Mouse (Mus musculus) limb, embryonic 10.5 days (tissue): Measurements from ENCODE around the gene Phlda3. TPM values are rescaled to one million over a fixed set of nuclear protein-coding genes. Genes with fewer than 3 reads are reported as not detected.

Experiments used
- DNase-seq: peaks from one replicate; pipeline ENCODE4 v3.0.0-alpha.2; 2017; ENCODE audit warnings: low spot score
- H3K27ac ChIP-seq: fragments of 300-500 bp; sonication (generic); 2 replicates; pipeline ENCODE4 v1.5.1; 2016; ENCODE audit warnings: mild to moderate bottlenecking
- H3K27me3 ChIP-seq: fragments of 300-500 bp; sonication (generic); 2 replicates; pipeline ENCODE4 v1.6.1; 2016; ENCODE audit warnings: low read depth, mild to moderate bottlenecking; ENCODE audit not compliant: poor library complexity, severe bottlenecking
- H3K36me3 ChIP-seq: fragments of 300-500 bp; sonication (generic); 2 replicates; pipeline ENCODE4 v1.6.1; 2016; ENCODE audit warnings: mild to moderate bottlenecking, moderate library complexity
- H3K4me1 ChIP-seq: fragments of 300-500 bp; sonication (generic); 2 replicates; pipeline ENCODE4 v1.6.1; 2016
- H3K4me3 ChIP-seq: fragments of 300-500 bp; sonication (generic); 2 replicates; pipeline ENCODE4 v1.5.1; 2016; ENCODE audit warnings: mild to moderate bottlenecking, moderate library complexity
- H3K9me3 ChIP-seq: fragments of 300-500 bp; sonication (generic); replicated peaks from 2 replicates; pipeline ENCODE4 v1.6.1; 2016; ENCODE audit warnings: mild to moderate bottlenecking
- WGBS: fragments of 180-500 bp; shearing (Covaris S2); methylation state at CpG from one replicate; pipeline ENCODE4 v1.1.7; 2016; 5-methylcytosine and 5-hydroxymethylcytosine counted together
- polyA plus RNA-seq: library from polyadenylated mRNA; unstranded; fragments of >200 nt; fragmentation: Nextera tagmentation; extraction: Ambion mirVana; gene quantifications from 2 replicates; pipeline ENCODE4 v1.2.1, GENCODE M21; 2016

The Phlda3 gene
- polyA plus RNA-seq, 1 experiment from 2014 or later = 33.0 TPM

GRCm38 (mm10) chr1:135807546-135807945, 41.6 kb downstream of the Phlda3 start:
- no peak overlapping the region for H3K27ac ChIP-seq
- 11% methylated on average over 10 of the region's 10 CpGs for WGBS
- H3K27me3 ChIP-seq = peaks cover 8% of the 10 kb centered on the region; the same call in 1 of the 2 replicates
- no peaks in the 10 kb centered on the region for H3K9me3 ChIP-seq
- no peak for DNase-seq
- no peaks in the 10 kb centered on the region for H3K36me3 ChIP-seq
- no peak overlapping the region for H3K4me3 ChIP-seq
- peaks cover 29% of the 10 kb centered on the region for H3K4me1 ChIP-seq

DNA sequence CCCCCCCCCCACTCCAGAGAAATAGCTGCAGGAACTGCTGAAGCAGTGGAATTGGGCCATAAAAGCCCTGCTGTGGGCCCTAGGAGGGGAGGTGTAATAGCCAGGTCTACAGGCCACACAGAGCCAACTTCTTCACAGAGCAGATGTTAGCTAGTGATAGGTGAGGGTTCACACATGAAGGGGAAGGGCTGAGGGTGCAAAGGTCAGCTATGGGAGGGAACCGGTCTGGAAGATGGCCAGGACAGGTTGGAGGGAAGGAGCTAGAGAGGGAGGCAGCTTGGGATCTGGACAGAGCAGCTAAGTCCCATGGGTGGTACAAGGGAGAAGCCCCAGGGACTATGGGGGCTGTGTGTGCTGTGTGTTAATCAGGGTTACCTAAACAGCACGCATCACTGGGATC, 44.3 kb downstream of the Phlda3 start:
- DNase-seq = no peak
- H3K27me3 ChIP-seq = peaks cover 8% of the 10 kb centered on the region; the same call in 1 of the 2 replicates
- peaks cover 31% of the 10 kb centered on the region for H3K4me1 ChIP-seq
- WGBS = 50% methylated on average over 2 of the region's 2 CpGs
- no peak overlapping the region for H3K27ac ChIP-seq
- no peaks in the 10 kb centered on the region for H3K36me3 ChIP-seq
- H3K9me3 ChIP-seq = no peaks in the 10 kb centered on the region
- H3K4me3 ChIP-seq = no peak overlapping the region

- no peak overlapping the region for H3K27ac ChIP-seq
- DNase-seq = peak; percentile 92
- 32% methylated on average over 7 of the region's 7 CpGs for WGBS
- H3K27me3 ChIP-seq = peaks cover 13% of the 10 kb centered on the region; the same call in 1 of the 2 replicates
- no peaks in the 10 kb centered on the region for H3K36me3 ChIP-seq
- peaks cover 31% of the 10 kb centered on the region for H3K4me1 ChIP-seq
- H3K9me3 ChIP-seq = no peaks in the 10 kb centered on the region
- no peak overlapping the region for H3K4me3 ChIP-seq
Measured at GRCm38 (mm10) chr1:135811016-135811646, 45.2 kb downstream of the Phlda3 start.

GRCm38 (mm10) chr1:135812205-135812604, 46.3 kb downstream of the Phlda3 start:
- H3K27me3 ChIP-seq = peaks cover 24% of the 10 kb centered on the region
- H3K4me1 ChIP-seq = peaks cover 28% of the 10 kb centered on the region
- H3K4me3 ChIP-seq = no peak overlapping the region
- no peaks in the 10 kb centered on the region for H3K36me3 ChIP-seq
- no peak for DNase-seq
- no peak overlapping the region for H3K27ac ChIP-seq
- H3K9me3 ChIP-seq = no peaks in the 10 kb centered on the region
- 82% methylated on average over 3 of the region's 3 CpGs for WGBS

DNA sequence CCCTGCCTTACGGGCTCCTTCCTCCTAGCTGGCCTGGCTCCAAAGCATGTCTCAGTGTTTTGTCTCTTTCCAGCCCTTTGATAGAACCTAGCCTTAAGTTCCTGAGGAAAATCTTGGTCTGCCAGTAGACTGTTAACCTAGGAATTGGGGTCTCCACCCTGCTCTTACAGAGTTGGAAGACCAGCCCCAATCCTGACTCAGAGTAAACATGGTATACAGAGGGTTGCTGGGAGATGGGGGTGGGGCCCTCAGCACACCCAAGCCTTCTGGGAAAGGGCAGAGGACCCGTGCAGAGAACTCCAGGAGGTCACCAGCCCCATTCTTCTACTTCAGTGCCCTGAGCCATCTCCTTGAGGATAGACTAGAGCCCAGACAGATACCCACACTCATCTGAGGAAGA, 46.7 kb downstream of the Phlda3 start:
- H3K36me3 ChIP-seq = no peaks in the 10 kb centered on the region
- H3K4me1 ChIP-seq = peaks cover 24% of the 10 kb centered on the region
- H3K27me3 ChIP-seq = peaks cover 28% of the 10 kb centered on the region
- no peak for DNase-seq
- 58% methylated on average over 2 of the region's 2 CpGs for WGBS
- H3K27ac ChIP-seq = 0 out of 2 replicates have a peak overlapping the region, but pooled peaks have one; percentile 7
- H3K9me3 ChIP-seq = no peaks in the 10 kb centered on the region
- no peak overlapping the region for H3K4me3 ChIP-seq

- no peak for DNase-seq
- no peaks in the 10 kb centered on the region for H3K36me3 ChIP-seq
- WGBS = 78% methylated on average over 4 of the region's 4 CpGs
- H3K9me3 ChIP-seq = no peaks in the 10 kb centered on the region
- H3K4me1 ChIP-seq = peaks cover 22% of the 10 kb centered on the region
- H3K27ac ChIP-seq = 0 out of 2 replicates have a peak overlapping the region, but pooled peaks have one; percentile 7
- H3K4me3 ChIP-seq = no peak overlapping the region
- peaks cover 29% of the 10 kb centered on the region for H3K27me3 ChIP-seq
Measured at GRCm38 (mm10) chr1:135813071-135813470, 47.2 kb downstream of the Phlda3 start.

DNA sequence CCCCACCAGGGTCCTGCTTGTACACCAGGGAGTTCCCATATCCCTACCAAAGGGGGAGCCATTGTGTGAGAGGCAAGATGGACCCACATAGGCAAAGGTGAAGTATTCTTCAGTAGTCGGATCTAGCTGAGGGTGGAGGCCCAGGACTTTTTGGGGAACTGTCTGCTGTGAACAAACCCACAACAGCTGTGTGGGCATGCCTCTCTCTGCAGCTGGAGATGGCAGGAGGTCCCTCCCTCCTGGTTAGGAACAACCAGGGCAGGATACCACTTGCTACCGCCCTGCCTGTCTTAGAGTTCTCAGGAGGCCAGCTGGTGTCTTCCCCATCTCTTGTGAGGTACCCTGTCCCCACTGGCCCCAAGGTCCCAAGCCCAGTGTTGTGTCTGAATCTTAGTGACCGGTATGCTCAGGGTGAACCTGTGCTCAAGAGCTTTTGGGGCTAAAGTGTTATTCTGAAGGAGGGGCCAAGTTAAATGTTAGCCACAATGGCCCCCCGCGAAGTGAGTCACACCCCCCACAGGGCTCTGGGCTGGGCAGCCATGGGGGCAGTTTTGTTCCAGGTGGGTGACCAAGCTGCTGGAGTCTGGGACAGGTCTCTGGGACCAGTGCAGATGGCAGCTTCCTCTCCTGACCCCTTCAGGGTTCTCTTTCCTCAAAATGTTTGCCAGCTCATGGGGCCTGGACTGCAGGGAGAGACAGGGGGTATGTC, 47.9 kb downstream of the Phlda3 start:
- peaks cover 33% of the 10 kb centered on the region for H3K27me3 ChIP-seq
- 86% methylated on average over 5 of the region's 5 CpGs for WGBS
- H3K4me3 ChIP-seq = no peak overlapping the region
- H3K27ac ChIP-seq = no peak overlapping the region
- no peaks in the 10 kb centered on the region for H3K36me3 ChIP-seq
- no peak for DNase-seq
- no peaks in the 10 kb centered on the region for H3K9me3 ChIP-seq
- H3K4me1 ChIP-seq = peaks cover 27% of the 10 kb centered on the region

- Histone ChIP-seq H3K27ac (no peak overlapping the region), H3K4me3 (no peak overlapping the region), H3K4me1 (peaks cover 29% of the 10 kb centered on the region), H3K9me3 (no peaks in the 10 kb centered on the region), H3K36me3 (no peaks in the 10 kb centered on the region), H3K27me3 (peaks cover 39% of the 10 kb centered on the region)
- DNase-seq = no peak
- 89% methylated on average over 5 of the region's 5 CpGs for WGBS
Measured at GRCm38 (mm10) chr1:135814531-135814930, 48.6 kb downstream of the Phlda3 start.

- H3K4me1 ChIP-seq = peaks cover 22% of the 10 kb centered on the region
- H3K9me3 ChIP-seq = no peaks in the 10 kb centered on the region
- H3K4me3 ChIP-seq = no peak overlapping the region
- no peak overlapping the region for H3K27ac ChIP-seq
- DNase-seq = no peak
- no peaks in the 10 kb centered on the region for H3K36me3 ChIP-seq
- 69% methylated on average over 4 of the region's 4 CpGs for WGBS
- H3K27me3 ChIP-seq = peaks cover 66% of the 10 kb centered on the region
Measured at GRCm38 (mm10) chr1:135817595-135817994, 51.7 kb downstream of the Phlda3 start.

- H3K4me3 ChIP-seq = peak within 1 kb of the TSS; percentile 75
- peaks cover 69% of the 10 kb centered on the region for H3K27me3 ChIP-seq
- peak within 1 kb of the TSS; percentile 85 for H3K27ac ChIP-seq
- H3K4me1 ChIP-seq = peaks cover 21% of the 10 kb centered on the region
- peak; percentile 68 for DNase-seq
- H3K36me3 ChIP-seq = no peaks in the 10 kb centered on the region
- no peaks in the 10 kb centered on the region for H3K9me3 ChIP-seq
- under 1% methylated on average over 63 of the region's 63 CpGs for WGBS
Measured at GRCm38 (mm10) chr1:135818481-135819086, 52.7 kb downstream of the Phlda3 start, which contains the start of gene Lad1. TSS of gene Lad1 (plus strand) at chr1:135818598.

Other genes with a start within 250 kb of the Phlda3 start
- gene Nav1, start 158.8 kb upstream of the Phlda3 start, polyA plus RNA-seq = 16.1 and 18.3 TPM in 2 replicates
- gene Csrp1, start 46.1 kb upstream of the Phlda3 start, polyA plus RNA-seq = 46.3 and 54.4 TPM in 2 replicates
- 8.3 and 12.7 TPM in 2 replicates for gene Tnni1, start 13.3 kb downstream of the Phlda3 start, polyA plus RNA-seq
- gene Lad1, start 52.5 kb downstream of the Phlda3 start, polyA plus RNA-seq = 5.1 and 6.0 TPM in 2 replicates
- gene Tnnt2, start 70.2 kb downstream of the Phlda3 start, polyA plus RNA-seq = 2.1 and 4.0 TPM in 2 replicates
- 0.30 and 0.63 TPM in 2 replicates for gene Pkp1, start 153.1 kb downstream of the Phlda3 start, polyA plus RNA-seq
- 0.04 TPM in 1 of 2 replicates, not detected in the other for gene Igfn1, start 240.2 kb downstream of the Phlda3 start, polyA plus RNA-seq
- 147 and 162 TPM in 2 replicates for gene Tmem9, start 242.0 kb downstream of the Phlda3 start, polyA plus RNA-seq